Mouse (Mus musculus): Measurements from ENCODE around the gene Polr2g.
A peak's percentile ranks its signal among the peaks of the same experiment; 100 is the strongest.

Gene Polr2g

GRCm38 (mm10) chr19:8758899-8759298, 39.5 kb downstream of the Polr2g start:
- DNase-seq (ENCODE audit: low spot score) = no peak

GRCm38 (mm10) chr19:8757471-8757998, 40.8 kb downstream of the Polr2g start:
- no peak for DNase-seq (ENCODE audit: low spot score)

- peak; percentile 95 for DNase-seq (ENCODE audit: low spot score)
These were observed 41.6 kb downstream of the Polr2g start, which contains the start of gene Nxf1 for GRCm38 (mm10) chr19:8756635-8757387. Nxf1 (plus strand) TSS chr19:8757073.

- DNase-seq (ENCODE audit: low spot score) = no peak
These were observed 42.7 kb downstream of the Polr2g start for GRCm38 (mm10) chr19:8755652-8756051.

GRCm38 (mm10) chr19:8747368-8747767, 51.0 kb downstream of the Polr2g start:
- no peak for DNase-seq (ENCODE audit: low spot score)

- no peak for DNase-seq (ENCODE audit: low spot score)
These were observed 53.0 kb downstream of the Polr2g start for GRCm38 (mm10) chr19:8745382-8745781.
